Mouse (Mus musculus) limb, embryonic 12.5 days (tissue): Measurements from ENCODE around the gene E2f7. TPM values are rescaled to one million over a fixed set of nuclear protein-coding genes. Genes with fewer than 3 reads are reported as not detected.
A peak's percentile ranks its signal among the peaks of the same experiment; 100 is the strongest.

Experiments
- ATAC-seq: fragments of 200-750 bp; cut with Nextera tagmentation; 2 replicates; pipeline ENCODE4 v1.8.0; 2017; ENCODE audit warnings: low read depth, moderate TSS enrichment; ENCODE audit not compliant: insufficient number of reproducible peaks, insufficient read depth, low FRiP score, low TSS enrichment
- H3K27ac ChIP-seq: fragments of 300-500 bp; sonication (generic); 2 replicates; pipeline ENCODE4 v1.5.1; 2016; ENCODE audit warnings: mild to moderate bottlenecking, moderate library complexity
- H3K27me3 ChIP-seq: fragments of 300-500 bp; sonication (generic); 2 replicates; pipeline ENCODE4 v1.6.1; 2016; ENCODE audit warnings: mild to moderate bottlenecking, moderate library complexity
- H3K36me3 ChIP-seq: fragments of 300-500 bp; sonication (generic); 2 replicates; pipeline ENCODE4 v1.6.1; 2016; ENCODE audit warnings: mild to moderate bottlenecking, moderate library complexity
- H3K4me1 ChIP-seq: fragments of 300-500 bp; sonication (generic); replicated peaks from 2 replicates; pipeline ENCODE4 v1.6.1; 2016
- H3K4me2 ChIP-seq: fragments of 300-500 bp; sonication (generic); 2 replicates; pipeline ENCODE4 v1.6.1; 2016; ENCODE audit warnings: mild to moderate bottlenecking, moderate library complexity
- H3K4me3 ChIP-seq: fragments of 300-500 bp; sonication (generic); replicated peaks from 2 replicates; pipeline ENCODE4 v1.5.1; 2016; ENCODE audit warnings: mild to moderate bottlenecking
- H3K9ac ChIP-seq: fragments of 300-500 bp; sonication (generic); replicated peaks from 2 replicates; pipeline ENCODE4 v1.6.1; 2016; ENCODE audit warnings: mild to moderate bottlenecking, moderate library complexity
- H3K9me3 ChIP-seq: fragments of 300-500 bp; sonication (generic); 2 replicates; pipeline ENCODE4 v1.6.1; 2016; ENCODE audit warnings: mild to moderate bottlenecking, moderate library complexity
- WGBS: fragments of 180-500 bp; shearing (Covaris S2); methylation state at CpG from one replicate; pipeline ENCODE4 v1.1.7; 2016; 5-methylcytosine and 5-hydroxymethylcytosine counted together
- polyA plus RNA-seq: library from polyadenylated mRNA; unstranded; fragments of >200 nt; fragmentation: Nextera tagmentation; extraction: Ambion mirVana; gene quantifications from 2 replicates; pipeline ENCODE4 v1.2.1, GENCODE M21; 2016

The E2f7 gene
- polyA plus RNA-seq, 1 experiment from 2014 or later, result 34.5 TPM

- Histone ChIP-seq H3K36me3 (peaks cover 91% of the 10 kb centered on the region), H3K4me1 (no peaks in the 10 kb centered on the region), H3K9ac (no peak overlapping the region), H3K9me3 (no peaks in the 10 kb centered on the region), H3K27me3 (no peaks in the 10 kb centered on the region), H3K4me2 (no peak overlapping the region), H3K4me3 (no peak overlapping the region), H3K27ac (no peak overlapping the region)
- 92% methylated on average over 14 of the region's 14 CpGs for WGBS
- no peak for ATAC-seq
Measured at GRCm38 (mm10) chr10:110781772-110782171, 36.5 kb downstream of the E2f7 start.

GRCm38 (mm10) chr10:110782655-110783054, 37.4 kb downstream of the E2f7 start:
- H3K27ac ChIP-seq, result no peak overlapping the region
- peaks cover 86% of the 10 kb centered on the region for H3K36me3 ChIP-seq
- H3K4me1 ChIP-seq, result peaks cover 2% of the 10 kb centered on the region
- no peak for ATAC-seq
- no peak overlapping the region for H3K4me3 ChIP-seq
- no peak overlapping the region for H3K9ac ChIP-seq
- no peak overlapping the region for H3K4me2 ChIP-seq
- no peaks in the 10 kb centered on the region for H3K9me3 ChIP-seq
- no peaks in the 10 kb centered on the region for H3K27me3 ChIP-seq
- WGBS, result 78% methylated on average over 10 of the region's 10 CpGs

GRCm38 (mm10) chr10:110788049-110788752, 43.0 kb downstream of the E2f7 start:
- Histone ChIP-seq H3K36me3 (peaks cover 33% of the 10 kb centered on the region), H3K9ac (0 out of 2 replicates have a peak overlapping the region, but pooled peaks have one; percentile 12), H3K4me3 (no peak overlapping the region), H3K27ac (no peak overlapping the region), H3K27me3 (no peaks in the 10 kb centered on the region), H3K4me1 (peaks cover 10% of the 10 kb centered on the region), H3K4me2 (no peak overlapping the region), H3K9me3 (no peaks in the 10 kb centered on the region)
- 42% methylated on average over 12 of the region's 12 CpGs for WGBS
- no peak for ATAC-seq

- Histone ChIP-seq H3K4me3 (no peak overlapping the region), H3K4me2 (no peak overlapping the region), H3K4me1 (peaks cover 14% of the 10 kb centered on the region), H3K27ac (no peak overlapping the region), H3K9ac (no peak overlapping the region), H3K36me3 (peaks cover 22% of the 10 kb centered on the region), H3K9me3 (no peaks in the 10 kb centered on the region), H3K27me3 (no peaks in the 10 kb centered on the region)
- WGBS, result 91% methylated on average over 8 of the region's 8 CpGs
- ATAC-seq, result no peak
Measured at GRCm38 (mm10) chr10:110789683-110790082, 44.4 kb downstream of the E2f7 start.

- no peaks in the 10 kb centered on the region for H3K9me3 ChIP-seq
- no peaks in the 10 kb centered on the region for H3K27me3 ChIP-seq
- H3K36me3 ChIP-seq, result no peaks in the 10 kb centered on the region
- no peak overlapping the region for H3K9ac ChIP-seq
- ATAC-seq, result no peak
- peaks cover 11% of the 10 kb centered on the region; the same call in 1 of the 2 replicates for H3K4me1 ChIP-seq
- no peak overlapping the region for H3K4me2 ChIP-seq
- no peak overlapping the region for H3K27ac ChIP-seq
- 81% methylated on average over 8 of the region's 8 CpGs for WGBS
- no peak overlapping the region for H3K4me3 ChIP-seq
Measured at GRCm38 (mm10) chr10:110793150-110793787, 48.0 kb downstream of the E2f7 start.

- peak overlapping the region; percentile 30 for H3K4me2 ChIP-seq
- H3K36me3 ChIP-seq, result no peaks in the 10 kb centered on the region
- 0 out of 2 replicates have a peak, but pooled peaks cover 10% of the 10 kb centered on the region for H3K4me1 ChIP-seq
- no peaks in the 10 kb centered on the region for H3K27me3 ChIP-seq
- peak overlapping the region; percentile 47; the same call in 1 of the 2 replicates for H3K27ac ChIP-seq
- no peaks in the 10 kb centered on the region for H3K9me3 ChIP-seq
- 8% methylated on average over 12 of the region's 12 CpGs for WGBS
- no peak overlapping the region for H3K9ac ChIP-seq
- H3K4me3 ChIP-seq, result no peak overlapping the region
- peak; percentile 64; the same call in 1 of the 2 replicates for ATAC-seq
Measured at GRCm38 (mm10) chr10:110794564-110795205, 49.4 kb downstream of the E2f7 start.

GRCm38 (mm10) chr10:110795206-110795796, 50.1 kb downstream of the E2f7 start:
- Histone ChIP-seq H3K9me3 (no peaks in the 10 kb centered on the region), H3K27ac (peak overlapping the region; percentile 47; the same call in 1 of the 2 replicates), H3K9ac (no peak overlapping the region), H3K4me3 (no peak overlapping the region), H3K4me2 (peak overlapping the region; percentile 30; the same call in 1 of the 2 replicates), H3K36me3 (no peaks in the 10 kb centered on the region), H3K4me1 (0 out of 2 replicates have a peak, but pooled peaks cover 10% of the 10 kb centered on the region), H3K27me3 (no peaks in the 10 kb centered on the region)
- no peak for ATAC-seq
- 70% methylated on average over 9 of the region's 9 CpGs for whole genome bisulfite sequencing

GRCm38 (mm10) chr10:110801296-110801695, 56.1 kb downstream of the E2f7 start:
- H3K27ac ChIP-seq, result no peak overlapping the region
- H3K4me1 ChIP-seq, result peaks cover 29% of the 10 kb centered on the region
- H3K9me3 ChIP-seq, result no peaks in the 10 kb centered on the region
- no peak for ATAC-seq
- no peaks in the 10 kb centered on the region for H3K27me3 ChIP-seq
- 87% methylated on average over 3 of the region's 3 CpGs for WGBS
- no peaks in the 10 kb centered on the region for H3K36me3 ChIP-seq
- H3K4me2 ChIP-seq, result no peak overlapping the region
- no peak overlapping the region for H3K4me3 ChIP-seq
- H3K9ac ChIP-seq, result no peak overlapping the region

- ATAC-seq, result no peak
- Histone ChIP-seq H3K27ac (no peak overlapping the region), H3K36me3 (no peaks in the 10 kb centered on the region), H3K9me3 (no peaks in the 10 kb centered on the region), H3K4me3 (no peak overlapping the region), H3K27me3 (no peaks in the 10 kb centered on the region), H3K4me1 (peaks cover 34% of the 10 kb centered on the region), H3K9ac (no peak overlapping the region), H3K4me2 (peak overlapping the region; percentile 5)
- 71% methylated on average over 11 of the region's 11 CpGs for WGBS
Measured at GRCm38 (mm10) chr10:110804279-110805024, 59.2 kb downstream of the E2f7 start.

- ATAC-seq, result peak; percentile 69; the same call in 1 of the 2 replicates
- H3K4me2 ChIP-seq, result no peak overlapping the region
Measured at GRCm38 (mm10) chr10:110805025-110805740, 59.9 kb downstream of the E2f7 start.

More at GRCm38 (mm10) chr10:110805025-110805740, 59.9 kb downstream of the E2f7 start:
- no peaks in the 10 kb centered on the region for H3K27me3 ChIP-seq
- H3K36me3 ChIP-seq, result no peaks in the 10 kb centered on the region
- no peak overlapping the region for H3K4me3 ChIP-seq
- no peak overlapping the region for H3K9ac ChIP-seq
- H3K27ac ChIP-seq, result peak overlapping the region; percentile 53
- H3K4me1 ChIP-seq, result peaks cover 34% of the 10 kb centered on the region
- 30% methylated on average over 5 of the region's 5 CpGs for WGBS
- no peaks in the 10 kb centered on the region for H3K9me3 ChIP-seq
